Mouse (Mus musculus) MEL (cell line): Measurements from ENCODE around the gene Ralb. TPM values are rescaled to one million over a fixed set of nuclear protein-coding genes. Genes with fewer than 3 reads are reported as not detected.

Experiments
- DNase-seq: peaks from one replicate; pipeline ENCODE4 v3.0.0; 2011; ENCODE audit warnings: low read depth, low spot score
- H3K27ac ChIP-seq: 2 replicates; pipeline ENCODE4 v1.5.1; 2012; ENCODE audit warnings: low read depth, mild to moderate bottlenecking, control low read depth, low read length, moderate library complexity; ENCODE audit not compliant: control insufficient read depth
- H3K27me3 ChIP-seq, 2 experiments: fragments of 150-350 bp in 1 of 2; sonication (generic) in 1 of 2; 2 replicates each; pipeline ENCODE4 v1.6.1; 2012; ENCODE audit warnings: low read length in 2 of 2, mild to moderate bottlenecking in 2 of 2, improper control_type of control experiment in 1 of 2, moderate library complexity in 1 of 2; ENCODE audit not compliant: insufficient read depth in 2 of 2, control insufficient read depth in 1 of 2
- H3K36me3 ChIP-seq, 2 experiments: 2 replicates each; pipeline ENCODE4 v1.6.1; 2012 to 2014; ENCODE audit warnings: low read length in 2 of 2, improper control_type of control experiment in 1 of 2, inconsistent platforms in 1 of 2, mild to moderate bottlenecking in 1 of 2; ENCODE audit not compliant: insufficient read depth in 2 of 2, control insufficient read depth in 1 of 2
- H3K4me1 ChIP-seq, 2 experiments: fragments of 150-350 bp in 1 of 2; sonication (generic) in 1 of 2; 2 replicates each; pipeline ENCODE4 v1.6.1; 2012; ENCODE audit warnings: low read length in 2 of 2, improper control_type of control experiment in 1 of 2, mild to moderate bottlenecking in 1 of 2; ENCODE audit not compliant: insufficient read depth in 2 of 2, control insufficient read depth in 1 of 2
- H3K4me3 ChIP-seq, 2 experiments: fragments of 150-350 bp in 1 of 2; sonication (generic) in 1 of 2; 2 replicates each; pipeline ENCODE4 v1.5.1; 2012; ENCODE audit warnings: low read depth in 2 of 2, low read length in 2 of 2, mild to moderate bottlenecking in 2 of 2, moderate library complexity in 2 of 2, control low read depth in 1 of 2, improper control_type of control experiment in 1 of 2; ENCODE audit not compliant: control insufficient read depth in 1 of 2, insufficient read depth in 1 of 2
- H3K79me2 ChIP-seq: 2 replicates; pipeline ENCODE4 v1.6.1; 2012; ENCODE audit warnings: mild to moderate bottlenecking, low read length, moderate library complexity; ENCODE audit not compliant: control insufficient read depth, poor library complexity, insufficient read depth
- H3K9ac ChIP-seq: 2 replicates; pipeline ENCODE4 v1.6.1; 2012; ENCODE audit warnings: low read depth, mild to moderate bottlenecking, control low read depth, low read length, moderate library complexity; ENCODE audit not compliant: control insufficient read depth, poor library complexity, severe bottlenecking
- H3K9me3 ChIP-seq: fragments of 150-350 bp; sonication (generic); replicated peaks from 2 replicates; pipeline ENCODE4 v1.6.1; 2012; ENCODE audit warnings: mild to moderate bottlenecking, low read length, improper control_type of control experiment, moderate library complexity; ENCODE audit not compliant: insufficient read depth
- E2F4 ChIP-seq: IDR thresholded peaks from 2 replicates; pipeline ENCODE4 v1.6.1; 2011; ENCODE audit warnings: low read depth, low read length, improper control_type of control experiment, borderline replicate concordance
- EP300 ChIP-seq, 2 experiments: IDR thresholded peaks; 2 replicates each; pipeline ENCODE4 v1.6.1; 2011; ENCODE audit warnings: improper control_type of control experiment in 2 of 2, low read length in 2 of 2, low read depth in 1 of 2, mild to moderate bottlenecking in 1 of 2
- GABPA ChIP-seq: IDR thresholded peaks from 2 replicates; pipeline ENCODE4 v1.6.1; 2012; ENCODE audit warnings: low read depth, mild to moderate bottlenecking, inconsistent platforms, low read length, improper control_type of control experiment, moderate library complexity
- HCFC1 ChIP-seq: IDR thresholded peaks from 2 replicates; pipeline ENCODE4 v1.6.1; 2012; ENCODE audit warnings: low read depth, mild to moderate bottlenecking, inconsistent platforms, low read length, improper control_type of control experiment, moderate library complexity
- MAFK ChIP-seq: IDR thresholded peaks from 2 replicates; pipeline ENCODE4 v1.6.1; 2011; ENCODE audit warnings: low read depth, mild to moderate bottlenecking, low read length, improper control_type of control experiment, borderline replicate concordance
- MAX ChIP-seq: IDR thresholded peaks from 2 replicates; pipeline ENCODE4 v1.6.1; 2011; ENCODE audit warnings: low read length, improper control_type of control experiment
- MAZ ChIP-seq: IDR thresholded peaks from 2 replicates; pipeline ENCODE4 v1.6.1; 2012; ENCODE audit warnings: low read depth, mild to moderate bottlenecking, inconsistent platforms, low read length, improper control_type of control experiment
- MXI1 ChIP-seq: IDR thresholded peaks from 2 replicates; pipeline ENCODE4 v1.6.1; 2011; ENCODE audit warnings: mild to moderate bottlenecking, low read depth, low read length, improper control_type of control experiment
- MYC ChIP-seq: IDR thresholded peaks from 2 replicates; pipeline ENCODE4 v1.6.1; 2011; ENCODE audit warnings: low read depth, mild to moderate bottlenecking, low read length, improper control_type of control experiment, moderate library complexity
- NELFE ChIP-seq: IDR thresholded peaks from 2 replicates; pipeline ENCODE4 v1.6.1; 2011; ENCODE audit warnings: low read depth, low read length, improper control_type of control experiment
- POLR2AphosphoS2 ChIP-seq: IDR thresholded peaks from 2 replicates; pipeline ENCODE4 v1.6.1; 2011; ENCODE audit warnings: low read length, improper control_type of control experiment
- POLR2AphosphoS5 ChIP-seq: IDR thresholded peaks from 2 replicates; pipeline ENCODE4 v1.6.1; 2012; ENCODE audit warnings: low read depth, borderline replicate concordance, mild to moderate bottlenecking, inconsistent platforms, low read length, moderate library complexity, mixed read lengths
- USF1 ChIP-seq: IDR thresholded peaks from 2 replicates; pipeline ENCODE4 v1.6.1; 2014; ENCODE audit warnings: low read depth, mild to moderate bottlenecking, inconsistent platforms, low read length, improper control_type of control experiment, moderate library complexity
- ZC3H11A ChIP-seq: IDR thresholded peaks from 2 replicates; pipeline ENCODE4 v1.6.1; 2012; ENCODE audit warnings: low read depth, mild to moderate bottlenecking, inconsistent platforms, low read length, improper control_type of control experiment
- ZMIZ1 ChIP-seq: IDR thresholded peaks from 2 replicates; pipeline ENCODE4 v1.6.1; 2012; ENCODE audit warnings: low read depth, mild to moderate bottlenecking, inconsistent platforms, low read length, improper control_type of control experiment, moderate library complexity
- ZNF384 ChIP-seq: IDR thresholded peaks from 2 replicates; pipeline ENCODE4 v1.6.1; 2012; ENCODE audit warnings: low read depth, mild to moderate bottlenecking, inconsistent platforms, low read length, improper control_type of control experiment
- polyA plus RNA-seq, 2 experiments: library from polyadenylated mRNA; stranded (reverse) in 1 of 2; unstranded in 1 of 2; fragments of >175 nt in 1 of 2; fragments of >200 nt in 1 of 2; gene quantifications; 2 replicates each; pipeline versions ENCODE4 v1.2.1 to v1.2.4; 2012; ENCODE audit warnings: low replicate concordance in 2 of 2, low read depth in 1 of 2; ENCODE audit not compliant: insufficient read length in 2 of 2, insufficient read depth in 1 of 2, missing spikeins in 1 of 2
- total RNA-seq: library from RNA; depleted of rRNA; stranded (reverse); fragments of 300-350 nt; gene quantifications from 2 replicates; pipeline ENCODE4 v1.2.3, GENCODE M21; 2012

The Ralb gene
- total and polyA plus RNA-seq, 3 experiments: 28.0 to 45.1 TPM; not detected in 1

DNA sequence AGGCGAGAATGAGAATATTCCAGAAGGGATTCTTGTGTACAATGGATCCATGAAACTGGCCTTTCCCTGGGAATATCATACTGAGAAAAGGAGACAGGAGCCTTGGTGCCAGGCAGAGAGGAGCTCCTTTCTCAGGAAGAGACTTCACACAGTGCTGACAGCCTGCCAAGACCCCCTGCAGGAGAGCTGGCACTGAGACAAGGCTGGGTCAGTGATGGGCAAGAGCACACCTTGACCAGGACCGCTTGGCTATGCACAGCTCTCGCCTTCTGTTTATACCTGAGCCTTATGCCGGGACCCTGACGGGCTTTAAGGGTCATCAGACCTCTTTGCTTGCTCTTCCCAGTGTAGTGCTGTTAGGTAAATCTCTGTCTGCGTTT, 9.2 kb downstream of the Ralb start:
- DNase-seq: no peak
- Histone ChIP-seq H3K9ac (no peak overlapping the region), H3K9me3 (no peaks in the 10 kb centered on the region), H3K79me2 (no peaks in the 10 kb centered on the region), H3K27me3 (no peaks in the 10 kb centered on the region), H3K4me1 (peaks cover 0 to 6% of the 10 kb centered on the region in 2 experiments; a peak in 2 of 4 replicates), H3K27ac (no peak overlapping the region), H3K36me3 (peaks cover 0 to 5% of the 10 kb centered on the region in 2 experiments; a peak in 2 of 4 replicates), H3K4me3 (no peak overlapping the region)
- TF ChIP-seq E2F4: no peak
- no peak for TF ChIP-seq USF1
- TF ChIP-seq ZC3H11A: no peak
- no peak for TF ChIP-seq MYC
- no peak for TF ChIP-seq ZNF384
- TF ChIP-seq EP300 (IDR thresholded peaks at IDR 0.05; ENCODE audit: low read depth in 1 of 2, low read length in 2 of 2): no peak

GRCm38 (mm10) chr1:119494712-119495395, 9.7 kb downstream of the Ralb start:
- Histone ChIP-seq H3K9me3 (no peaks in the 10 kb centered on the region), H3K36me3 (peaks cover 0 to 5% of the 10 kb centered on the region in 2 experiments; a peak in 2 of 4 replicates), H3K9ac (no peak overlapping the region), H3K4me3 (no peak overlapping the region), H3K4me1 (peaks cover 0 to 6% of the 10 kb centered on the region in 2 experiments; a peak in 2 of 4 replicates), H3K27me3 (no peaks in the 10 kb centered on the region)
- DNase-seq: no peak
- TF ChIP-seq MAZ (no peak), ZMIZ1 (no peak), USF1 (no peak), HCFC1 (no peak), POLR2AphosphoS2 (no peak), MAFK (no peak), GABPA (no peak), MAX (no peak), POLR2AphosphoS5 (no peak), MXI1 (no peak), NELFE (no peak)
- TF ChIP-seq, all 39 proteins: peak for 0
- peaks cover 1% of the 10 kb centered on the region; the same call in 1 of the 2 replicates for H3K79me2 ChIP-seq
- H3K27ac ChIP-seq: no peak overlapping the region
